Mouse (Mus musculus) lung, postnatal 0 days (tissue): Measurements from ENCODE around the gene Slc4a1. TPM values are rescaled to one million over a fixed set of nuclear protein-coding genes. Genes with fewer than 3 reads are reported as not detected.

ENCODE experiments used
- ATAC-seq: fragments of 200-750 bp; cut with Nextera tagmentation; 2 replicates; pipeline ENCODE4 v1.8.0; 2017; ENCODE audit warnings: moderate library complexity
- DNase-seq: peaks from one replicate; pipeline ENCODE4 v3.0.0-alpha.2; 2016; ENCODE audit warnings: low spot score
- H3K27ac ChIP-seq: fragments of 300-500 bp; sonication (generic); 2 replicates; pipeline ENCODE4 v1.5.1; 2014; ENCODE audit warnings: antibody characterized with exemption, mild to moderate bottlenecking, low read length, mixed read lengths
- H3K27me3 ChIP-seq: fragments of 300-500 bp; sonication (generic); replicated peaks from 2 replicates; pipeline ENCODE4 v1.6.1; 2014; ENCODE audit warnings: low read length, mixed read lengths; ENCODE audit not compliant: insufficient read depth
- H3K36me3 ChIP-seq: fragments of 300-500 bp; sonication (generic); 2 replicates; pipeline ENCODE4 v1.6.1; 2014; ENCODE audit warnings: low read length, mixed read lengths; ENCODE audit not compliant: insufficient read depth
- H3K4me1 ChIP-seq: fragments of 300-500 bp; sonication (generic); 2 replicates; pipeline ENCODE4 v1.6.1; 2014; ENCODE audit warnings: antibody characterized with exemption, low read depth, low read length, mixed read lengths; ENCODE audit not compliant: insufficient read depth
- H3K4me2 ChIP-seq: fragments of 300-500 bp; sonication (generic); replicated peaks from 2 replicates; pipeline ENCODE4 v1.6.1; 2014; ENCODE audit warnings: low read depth, mild to moderate bottlenecking, low read length, moderate library complexity, mixed read lengths
- H3K4me3 ChIP-seq: fragments of 300-500 bp; sonication (generic); 2 replicates; pipeline ENCODE4 v1.5.1; 2014; ENCODE audit warnings: low read depth, low read length
- H3K9ac ChIP-seq: fragments of 300-500 bp; sonication (generic); replicated peaks from 2 replicates; pipeline ENCODE4 v1.6.1; 2014; ENCODE audit warnings: low read depth, mild to moderate bottlenecking
- H3K9me3 ChIP-seq: fragments of 300-500 bp; sonication (generic); 2 replicates; pipeline ENCODE4 v1.6.1; 2016; ENCODE audit warnings: low read length, mixed read lengths
- CTCF ChIP-seq: IDR thresholded peaks from 2 replicates; pipeline ENCODE4 v1.5.1; 2016; ENCODE audit warnings: antibody characterized with exemption, mild to moderate bottlenecking
- EP300 ChIP-seq: IDR thresholded peaks from 2 replicates; pipeline ENCODE4 v1.6.1; 2016; ENCODE audit warnings: antibody characterized with exemption, mild to moderate bottlenecking, control low read depth
- WGBS: fragments of 180-500 bp; shearing (Covaris S2); extraction: QIAGEN DNeasy Blood & Tissue Kit; methylation state at CpG from one replicate; pipeline ENCODE4 v1.1.7; 2014; 5-methylcytosine and 5-hydroxymethylcytosine counted together
- microRNA-seq: library from miRNA; unstranded; fragments of <30 nt; microRNA quantifications from one replicate; pipeline ENCODE4, GENCODE M21; 2016
- polyA plus RNA-seq: library from polyadenylated mRNA; unstranded; fragments of >200 nt; fragmentation: Nextera tagmentation; extraction: Ambion mirVana; gene quantifications from 2 replicates; pipeline ENCODE4 v1.2.1, GENCODE M21; 2015

Gene Slc4a1
- polyA plus RNA-seq, 1 experiment from 2014 or later: 9.8 TPM

DNA sequence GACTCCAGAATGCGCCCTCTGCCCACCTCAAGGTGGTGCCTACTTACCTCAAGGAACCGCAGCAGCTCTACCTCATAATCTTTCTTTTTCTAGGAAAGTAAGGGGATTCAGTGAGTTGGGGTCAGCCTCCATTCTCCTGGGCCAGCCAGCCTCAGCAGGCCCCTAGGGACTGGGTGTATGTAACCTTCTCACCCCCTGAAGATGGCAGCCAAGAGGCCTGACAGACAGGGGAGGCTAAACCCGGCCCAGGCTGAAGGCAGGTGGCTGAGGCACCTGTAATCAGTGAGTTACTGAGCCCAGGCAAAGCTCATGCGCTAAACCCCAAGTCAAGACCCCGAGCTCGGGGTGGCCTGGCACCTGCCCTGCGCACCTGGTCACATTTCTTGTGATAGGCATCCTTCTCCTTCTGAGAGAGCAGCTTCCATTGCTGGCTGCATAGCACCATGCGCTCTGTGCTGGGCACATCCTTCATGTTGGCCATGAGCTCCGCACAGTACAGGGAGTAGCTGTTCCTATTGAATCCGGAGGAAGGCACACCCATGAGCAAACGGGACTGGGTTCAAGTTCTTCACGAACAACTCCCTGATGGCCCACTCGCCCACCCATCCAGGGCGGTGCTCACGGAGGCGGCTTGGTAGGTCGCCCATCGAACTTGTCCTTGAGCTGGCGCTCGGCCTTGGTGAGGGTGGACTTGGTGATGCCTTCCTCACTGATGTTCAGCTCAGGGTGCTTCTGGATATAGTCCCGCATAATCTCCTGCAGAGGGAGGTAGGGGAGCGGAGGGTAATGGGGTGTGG is 56.0 kb downstream of the Slc4a1 start:
- no peak overlapping the region for H3K4me3 ChIP-seq
- peak overlapping the region; percentile 58; the same call in 1 of the 2 replicates for H3K4me2 ChIP-seq
- TF ChIP-seq CTCF (0 out of 2 replicates have a peak, but pooled peaks have one; percentile 12), EP300 (no peak)
- WGBS: 84% methylated on average over 22 of the region's 22 CpGs
- no peaks in the 10 kb centered on the region for H3K27me3 ChIP-seq
- H3K4me1 ChIP-seq: peaks cover 11% of the 10 kb centered on the region
- ATAC-seq: no peak
- no peak overlapping the region for H3K9ac ChIP-seq
- 0 out of 2 replicates have a peak overlapping the region, but pooled peaks have one; percentile 43 for H3K27ac ChIP-seq
- H3K9me3 ChIP-seq: no peaks in the 10 kb centered on the region
- H3K36me3 ChIP-seq: peaks cover 37% of the 10 kb centered on the region; the same call in 1 of the 2 replicates
- DNase-seq: no peak

DNA sequence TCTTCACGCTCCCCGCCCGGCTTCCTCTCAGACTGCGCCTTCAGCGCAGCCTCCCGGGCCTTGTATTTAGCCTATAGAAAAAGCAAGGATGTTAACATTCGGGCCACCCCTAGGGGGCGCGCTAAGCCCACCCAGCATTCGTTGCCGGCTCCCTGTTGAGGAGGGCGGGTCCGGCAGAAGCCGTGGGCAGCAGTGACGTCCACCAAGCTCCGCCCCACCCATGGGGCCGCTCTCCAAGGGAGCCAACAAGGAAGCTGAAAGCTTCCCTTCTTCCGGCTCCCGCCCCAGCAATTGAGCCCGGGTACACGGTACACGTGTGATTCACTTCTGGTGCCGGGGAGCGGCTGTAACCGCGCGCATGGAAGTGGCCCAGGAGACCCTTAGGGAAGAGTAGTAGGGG is 57.0 kb downstream of the Slc4a1 start:
- TF ChIP-seq EP300: 0 out of 2 replicates have a peak, but pooled peaks have one; percentile 42
- TF ChIP-seq CTCF: peak; percentile 98
- peak; percentile 98 for ATAC-seq
- peaks cover 32% of the 10 kb centered on the region; the same call in 1 of the 2 replicates for H3K36me3 ChIP-seq
- H3K9me3 ChIP-seq: no peaks in the 10 kb centered on the region
- no peak overlapping the region for H3K9ac ChIP-seq
- WGBS: under 1% methylated on average over 27 of the region's 27 CpGs
- peak overlapping the region; percentile 43; the same call in 1 of the 2 replicates for H3K27ac ChIP-seq
- H3K27me3 ChIP-seq: no peaks in the 10 kb centered on the region
- peak; percentile 98 for DNase-seq
- peak overlapping the region; percentile 25 for H3K4me3 ChIP-seq
- H3K4me2 ChIP-seq: peak overlapping the region; percentile 58
- H3K4me1 ChIP-seq: peaks cover 11% of the 10 kb centered on the region

DNA sequence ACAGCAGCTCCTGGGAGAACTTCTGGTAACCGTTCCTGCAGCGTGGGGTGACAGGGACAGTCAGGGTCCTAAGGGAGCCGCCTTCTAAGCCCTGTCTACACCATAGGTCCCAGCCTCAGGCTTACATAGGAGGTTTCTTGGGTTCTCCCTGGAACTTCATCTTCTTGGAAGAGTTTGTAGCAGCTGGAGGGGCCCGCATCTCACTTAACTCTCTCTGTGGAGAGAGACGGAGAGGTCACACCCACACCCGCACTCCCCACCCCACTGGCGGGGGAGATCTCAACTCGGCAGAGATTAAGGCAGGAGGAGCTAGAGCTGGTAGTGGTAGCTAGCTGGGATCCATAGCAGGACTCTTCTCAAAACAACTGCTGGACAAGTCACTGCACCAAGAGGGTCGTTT is 57.9 kb downstream of the Slc4a1 start:
- ATAC-seq (no peak), DNase-seq (no peak)
- WGBS: 80% methylated on average over 9 of the region's 9 CpGs
- no peak for TF ChIP-seq EP300
- TF ChIP-seq CTCF: no peak
- Histone ChIP-seq H3K27me3 (no peaks in the 10 kb centered on the region), H3K36me3 (peaks cover 23% of the 10 kb centered on the region; the same call in 1 of the 2 replicates), H3K9me3 (no peaks in the 10 kb centered on the region), H3K4me1 (peaks cover 11% of the 10 kb centered on the region), H3K27ac (no peak overlapping the region), H3K4me3 (no peak overlapping the region), H3K9ac (no peak overlapping the region), H3K4me2 (no peak overlapping the region)

DNA sequence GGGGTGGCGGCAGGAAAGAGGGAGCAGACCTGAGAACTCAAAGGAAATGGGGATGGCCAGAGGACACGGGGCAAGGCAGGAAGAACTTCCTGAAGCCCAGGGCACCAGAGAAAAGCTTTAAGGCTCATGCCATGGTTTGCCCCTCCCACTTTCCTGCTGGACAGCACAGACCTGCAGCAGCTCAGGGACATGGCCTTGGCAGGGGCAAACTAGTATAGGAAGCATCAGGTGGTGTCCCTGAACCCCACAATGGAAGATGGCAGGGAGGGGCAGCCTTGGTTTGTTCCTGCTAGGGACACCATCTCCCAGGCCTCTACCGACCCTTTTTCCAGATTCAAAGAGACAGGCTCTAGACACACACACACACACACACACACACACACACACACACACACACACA is 60.6 kb downstream of the Slc4a1 start:
- no peak for ATAC-seq

DNA sequence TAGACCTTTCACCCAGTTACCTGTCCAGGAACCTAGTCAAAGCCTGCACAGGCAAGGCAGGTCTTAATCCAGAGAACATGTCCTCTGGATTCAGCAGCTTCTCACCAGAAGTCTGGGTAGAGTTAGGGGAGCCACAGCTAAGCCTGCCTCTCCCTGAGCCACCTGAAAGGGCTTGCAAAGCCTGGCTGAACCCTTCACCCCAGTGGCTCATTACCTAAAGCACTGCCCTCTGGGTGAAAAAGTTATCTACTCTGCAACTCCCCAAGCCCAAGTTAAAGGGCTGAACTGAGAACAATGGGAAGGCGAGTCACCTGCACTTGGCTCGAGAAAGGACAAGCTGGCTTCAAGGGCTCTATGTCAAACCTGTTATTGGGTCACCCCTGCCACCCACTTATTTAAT is 61.9 kb downstream of the Slc4a1 start:
- Histone ChIP-seq H3K27ac (no peak overlapping the region), H3K4me3 (no peak overlapping the region), H3K4me1 (peaks cover 3% of the 10 kb centered on the region; the same call in 1 of the 2 replicates), H3K9me3 (no peaks in the 10 kb centered on the region), H3K36me3 (peaks cover 19% of the 10 kb centered on the region; the same call in 1 of the 2 replicates), H3K9ac (no peak overlapping the region), H3K27me3 (no peaks in the 10 kb centered on the region), H3K4me2 (no peak overlapping the region)
- DNase-seq (no peak), ATAC-seq (no peak)
- TF ChIP-seq CTCF (no peak), EP300 (no peak)
- 41% methylated on average over 2 of the region's 2 CpGs for WGBS

More for the DNA sequence above, 60.6 kb downstream of the Slc4a1 start:
- no peak overlapping the region for H3K4me2 ChIP-seq
- 46% methylated on average over 3 of the region's 3 CpGs for WGBS
- DNase-seq: no peak
- H3K9ac ChIP-seq: no peak overlapping the region
- H3K36me3 ChIP-seq: peaks cover 19% of the 10 kb centered on the region; the same call in 1 of the 2 replicates
- no peaks in the 10 kb centered on the region for H3K27me3 ChIP-seq
- no peak overlapping the region for H3K4me3 ChIP-seq
- TF ChIP-seq EP300 (no peak), CTCF (no peak)
- H3K4me1 ChIP-seq: peaks cover 11% of the 10 kb centered on the region
- H3K27ac ChIP-seq: no peak overlapping the region
- H3K9me3 ChIP-seq: no peaks in the 10 kb centered on the region

DNA sequence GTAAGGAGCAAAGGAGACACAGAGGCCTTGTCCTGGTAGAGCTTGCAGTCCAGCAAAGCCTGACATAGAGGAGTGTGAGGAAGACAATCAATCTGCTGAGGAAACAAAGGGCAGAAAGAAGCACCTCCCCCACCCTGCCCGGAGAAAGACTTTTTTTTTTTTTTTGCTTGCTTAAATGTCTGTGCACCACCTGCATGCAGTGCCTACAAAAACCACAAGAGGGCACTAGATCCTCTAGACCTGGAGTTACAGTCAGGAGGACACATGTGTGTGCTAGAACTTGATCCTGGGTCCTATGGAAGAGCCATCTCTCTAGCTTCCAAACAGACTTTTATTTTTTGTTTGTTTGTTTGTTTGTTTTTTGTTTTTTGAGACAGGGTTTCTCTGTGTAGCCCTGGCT is 66.2 kb downstream of the Slc4a1 start:
- 6% methylated on average over 1 of the region's 1 CpGs for WGBS
- peak; percentile 52 for DNase-seq
- no peak for ATAC-seq

More for the DNA sequence above, 66.2 kb downstream of the Slc4a1 start:
- TF ChIP-seq EP300 (no peak), CTCF (peak; percentile 80)
- H3K4me2 ChIP-seq: no peak overlapping the region
- no peaks in the 10 kb centered on the region for H3K9me3 ChIP-seq
- no peak overlapping the region for H3K9ac ChIP-seq
- no peak overlapping the region for H3K27ac ChIP-seq
- no peaks in the 10 kb centered on the region for H3K36me3 ChIP-seq
- no peak overlapping the region for H3K4me3 ChIP-seq
- no peaks in the 10 kb centered on the region for H3K27me3 ChIP-seq
- peaks cover 4% of the 10 kb centered on the region; the same call in 1 of the 2 replicates for H3K4me1 ChIP-seq

Small RNAs within 50 kb of the gene (microRNA-seq; reads per million reads assigned to microRNA genes)
- gene Mir6930: not detected

Other genes with a start within 250 kb of the Slc4a1 start
- gene Nags, start 220.7 kb downstream of the Slc4a1 start, polyA plus RNA-seq: 0.91 and 1.4 TPM in 2 replicates
- gene Tmem101, start 209.8 kb downstream of the Slc4a1 start, polyA plus RNA-seq: 17.6 and 18.9 TPM in 2 replicates
- gene Lsm12, start 180.9 kb downstream of the Slc4a1 start, polyA plus RNA-seq: 74.7 and 79.9 TPM in 2 replicates
- 15.8 and 16.7 TPM in 2 replicates for gene G6pc3, start 176.6 kb downstream of the Slc4a1 start, polyA plus RNA-seq
- 65.6 and 79.0 TPM in 2 replicates for gene Hdac5, start 136.0 kb downstream of the Slc4a1 start, polyA plus RNA-seq
- gene BC030867, start 117.3 kb downstream of the Slc4a1 start, polyA plus RNA-seq: 0.88 and 1.3 TPM in 2 replicates
- not detected in 2 replicates for gene Asb16, start 97.5 kb downstream of the Slc4a1 start, polyA plus RNA-seq
- gene Tmub2, start 81.3 kb downstream of the Slc4a1 start, polyA plus RNA-seq: 46.1 and 47.4 TPM in 2 replicates
- gene Atxn7l3, start 69.6 kb downstream of the Slc4a1 start, polyA plus RNA-seq: 9.6 and 10.2 TPM in 2 replicates
- 53.7 and 60.9 TPM in 2 replicates for gene Ubtf, start 46.5 kb downstream of the Slc4a1 start, polyA plus RNA-seq
- 1.7 and 1.9 TPM in 2 replicates for gene Rundc3a, start 27.2 kb upstream of the Slc4a1 start, polyA plus RNA-seq
- 214 TPM in 2 replicates for gene Slc25a39, start 41.7 kb upstream of the Slc4a1 start, polyA plus RNA-seq
- 215 and 223 TPM in 2 replicates for gene Grn, start 64.1 kb upstream of the Slc4a1 start, polyA plus RNA-seq
- gene Fam171a2, start 81.5 kb upstream of the Slc4a1 start, polyA plus RNA-seq: 3.2 and 3.4 TPM in 2 replicates
- 13.0 and 14.9 TPM in 2 replicates for gene Itga2b, start 103.9 kb upstream of the Slc4a1 start, polyA plus RNA-seq
- 25.3 and 27.4 TPM in 2 replicates for gene Gpatch8, start 190.2 kb upstream of the Slc4a1 start, polyA plus RNA-seq
- 8.0 and 11.4 TPM in 2 replicates for gene Gm11627, start 213.3 kb upstream of the Slc4a1 start, polyA plus RNA-seq
- gene Fzd2, start 238.2 kb upstream of the Slc4a1 start, polyA plus RNA-seq: 19.6 and 20.8 TPM in 2 replicates